Mouse (Mus musculus): ENCODE results near the gene Dst.

- TF ChIP-seq POLR2A (IDR thresholded peaks at IDR 0.05; ENCODE audit: borderline replicate concordance, control insufficient read depth, low read depth, low read length) (no peak), CTCF (IDR thresholded peaks at IDR 0.05; ENCODE audit: control insufficient read depth, insufficient read depth, low read length) (no peak)
Measured at GRCm38 (mm10) chr1:34268520-34268919, 360.5 kb downstream of the Dst start.
